Mouse (Mus musculus): Measurements from ENCODE around the gene Grin1. TPM values are rescaled to one million over a fixed set of nuclear protein-coding genes. Genes with fewer than 3 reads are reported as not detected.

The Grin1 gene
- 10 to 100 TPM; 13.0 to 21.3 (median 17.8) TPM for total RNA-seq (2022)

GRCm38 (mm10) chr2:25318971-25319773 lies at the start of gene Grin1:
Gene Grin1, minus strand, starts transcription at chr2:25319187.
- no peak for DNase-seq

- peak; percentile 74 for DNase-seq
These were observed 46.2 kb upstream of the Grin1 start, which contains the start of gene Uap1l1 for GRCm38 (mm10) chr2:25365091-25365761. Gene Uap1l1, minus strand, starts transcription at chr2:25365682.

- DNase-seq = no peak
These were observed 45.7 kb upstream of the Grin1 start for GRCm38 (mm10) chr2:25364761-25365090.

GRCm38 (mm10) chr2:25364313-25364712 lies 45.3 kb upstream of the Grin1 start:
- DNase-seq = no peak

- no peak for DNase-seq
These were observed 44.6 kb upstream of the Grin1 start for GRCm38 (mm10) chr2:25363478-25364178.

- no peak for DNase-seq
These were observed 40.9 kb upstream of the Grin1 start for GRCm38 (mm10) chr2:25359848-25360247.

- peak; percentile 71 for DNase-seq
These were observed 37.5 kb upstream of the Grin1 start, which contains the start of gene Dpp7 for GRCm38 (mm10) chr2:25356208-25357079. Gene Dpp7, minus strand, starts transcription at chr2:25356359.

GRCm38 (mm10) chr2:25355419-25356066 lies 36.6 kb upstream of the Grin1 start:
- no peak for DNase-seq

GRCm38 (mm10) chr2:25354211-25354610 lies 35.2 kb upstream of the Grin1 start:
- DNase-seq = no peak

- no peak for DNase-seq
These were observed 31.7 kb upstream of the Grin1 start for GRCm38 (mm10) chr2:25350701-25351100.

GRCm38 (mm10) chr2:25349499-25349898 lies 30.5 kb upstream of the Grin1 start:
- peak; percentile 54 for DNase-seq

GRCm38 (mm10) chr2:25348162-25348561 lies 29.2 kb upstream of the Grin1 start:
- no peak for DNase-seq

GRCm38 (mm10) chr2:25338303-25338702 lies 19.3 kb upstream of the Grin1 start:
- no peak for DNase-seq

- DNase-seq = no peak
These were observed 14.6 kb upstream of the Grin1 start for GRCm38 (mm10) chr2:25333569-25333968.

GRCm38 (mm10) chr2:25332286-25333160 lies 13.5 kb upstream of the Grin1 start, which contains the start of gene Man1b1:
Gene Man1b1, plus strand, starts transcription at chr2:25332338.
- DNase-seq = peak; percentile 99

GRCm38 (mm10) chr2:25331470-25331869 lies 12.5 kb upstream of the Grin1 start:
- no peak for DNase-seq

GRCm38 (mm10) chr2:25328440-25328839 lies 9.5 kb upstream of the Grin1 start:
- DNase-seq = no peak

- DNase-seq = no peak
These were observed 7.0 kb upstream of the Grin1 start for GRCm38 (mm10) chr2:25326036-25326435.

- no peak for DNase-seq
These were observed 1.1 kb upstream of the Grin1 start for GRCm38 (mm10) chr2:25320084-25320483.
